Mouse (Mus musculus): ENCODE results near the gene Gxylt2.

GRCm38 (mm10) chr6:100778595-100778994 lies 74.1 kb downstream of the Gxylt2 start:
- TF ChIP-seq CTCF (IDR thresholded peaks at IDR 0.05; ENCODE audit: low read depth), result no peak
- no peak for TF ChIP-seq EP300 (IDR thresholded peaks at IDR 0.05; ENCODE audit: low read depth)
